Mouse (Mus musculus) macrophage (primary cell): Measurements from ENCODE around the gene Pth2. TPM values are rescaled to one million over a fixed set of nuclear protein-coding genes. Genes with fewer than 3 reads are reported as not detected.
"Not testable (repeated sequence)": the region's sequence is repeated elsewhere in the genome, so short reads cannot be mapped to it uniquely, and the experiment has no call there.

Experiments
- H3K27ac ChIP-seq: fragments of 350-480 bp; formaldehyde crosslinking; 2 replicates; pipeline ENCODE4 v1.9.0; 2021
- H3K36me3 ChIP-seq: fragments of 350-480 bp; formaldehyde crosslinking; 2 replicates; pipeline ENCODE4 v1.9.0; 2021; ENCODE audit errors: inconsistent target
- H3K4me3 ChIP-seq: fragments of 350-480 bp; formaldehyde crosslinking; 2 replicates; pipeline ENCODE4 v1.9.0; 2021; ENCODE audit errors: inconsistent target
- H3K79me2 ChIP-seq: fragments of 350-480 bp; formaldehyde crosslinking; 2 replicates; pipeline ENCODE4 v1.9.0; 2021; ENCODE audit errors: inconsistent target
- WGBS: methylation state at CpG from one replicate; pipeline ENCODE4 v1.1.7; 2026; ENCODE audit warnings: inconsistent platforms; ENCODE audit not compliant: missing documents; 5-methylcytosine and 5-hydroxymethylcytosine counted together
- polyA plus RNA-seq: library from polyadenylated mRNA; stranded (reverse); fragments of 250-400 nt; gene quantifications from 3 replicates; pipeline ENCODE4 v1.2.4, GENCODE M21; 2018; ENCODE audit warnings: inconsistent platforms

Gene Pth2
- polyA plus RNA-seq, 1 experiment from 2014 or later = not detected

- no peak overlapping the region for H3K4me3 ChIP-seq
- no peaks in the 10 kb centered on the region for H3K79me2 ChIP-seq
- 94% methylated on average over 5 of the region's 6 CpGs for WGBS
- H3K36me3 ChIP-seq = peaks cover 16% of the 10 kb centered on the region; the same call in 1 of the 2 replicates
- no peak overlapping the region for H3K27ac ChIP-seq
Observed at GRCm38 (mm10) chr7:45160316-45160800, 20.4 kb upstream of the Pth2 start.

- 80% methylated on average over 2 of the region's 3 CpGs for WGBS
- Histone ChIP-seq H3K79me2 (no peaks in the 10 kb centered on the region), H3K4me3 (no peak overlapping the region), H3K27ac (no peak overlapping the region), H3K36me3 (peaks cover 16% of the 10 kb centered on the region; the same call in 1 of the 2 replicates)
Observed at GRCm38 (mm10) chr7:45160866-45161265, 19.9 kb upstream of the Pth2 start.

- Histone ChIP-seq H3K4me3 (no peak overlapping the region), H3K79me2 (no peaks in the 10 kb centered on the region), H3K27ac (no peak overlapping the region), H3K36me3 (peaks cover 16% of the 10 kb centered on the region; the same call in 1 of the 2 replicates)
- 5% methylated on average over 35 of the region's 35 CpGs for WGBS
Observed at GRCm38 (mm10) chr7:45161612-45162473, 19.0 kb upstream of the Pth2 start.

- 30% methylated on average over 6 of the region's 6 CpGs for WGBS
- H3K36me3 ChIP-seq = peaks cover 16% of the 10 kb centered on the region; the same call in 1 of the 2 replicates
- H3K4me3 ChIP-seq = no peak overlapping the region
- H3K27ac ChIP-seq = no peak overlapping the region
- H3K79me2 ChIP-seq = no peaks in the 10 kb centered on the region
Observed at GRCm38 (mm10) chr7:45162551-45162950, 18.2 kb upstream of the Pth2 start.

GRCm38 (mm10) chr7:45162996-45163615, 17.7 kb upstream of the Pth2 start:
- Histone ChIP-seq H3K27ac (no peak overlapping the region), H3K36me3 (peaks cover 14% of the 10 kb centered on the region; the same call in 1 of the 2 replicates), H3K79me2 (no peaks in the 10 kb centered on the region), H3K4me3 (no peak overlapping the region)
- WGBS = 68% methylated on average over 9 of the region's 9 CpGs

- H3K4me3 ChIP-seq = no peak within 1 kb of the TSS
- 5% methylated on average over 38 of the region's 41 CpGs for WGBS
- H3K27ac ChIP-seq = no peak within 1 kb of the TSS
- no peaks in the 10 kb centered on the region for H3K79me2 ChIP-seq
- peaks cover 8% of the 10 kb centered on the region; the same call in 1 of the 2 replicates for H3K36me3 ChIP-seq
Observed at GRCm38 (mm10) chr7:45163735-45164490, 16.9 kb upstream of the Pth2 start, which contains the start of gene Slc17a7. Gene Slc17a7 (plus strand): TSS chr7:45163949.

GRCm38 (mm10) chr7:45164833-45165232, 16.0 kb upstream of the Pth2 start:
- H3K4me3 ChIP-seq = no peak overlapping the region
- H3K79me2 ChIP-seq = no peaks in the 10 kb centered on the region
- H3K27ac ChIP-seq = no peak overlapping the region
- H3K36me3 ChIP-seq = peaks cover 3% of the 10 kb centered on the region; the same call in 1 of the 2 replicates
- WGBS = 78% methylated on average over 5 of the region's 5 CpGs

- Histone ChIP-seq H3K79me2 (no peaks in the 10 kb centered on the region), H3K4me3 (no peak overlapping the region), H3K27ac (no peak overlapping the region), H3K36me3 (no peaks in the 10 kb centered on the region)
- 82% methylated on average over 11 of the region's 11 CpGs for WGBS
Observed at GRCm38 (mm10) chr7:45165701-45166100, 15.1 kb upstream of the Pth2 start.

GRCm38 (mm10) chr7:45166950-45167401, 13.8 kb upstream of the Pth2 start:
- Histone ChIP-seq H3K4me3 (no peak overlapping the region), H3K36me3 (no peaks in the 10 kb centered on the region), H3K79me2 (no peaks in the 10 kb centered on the region), H3K27ac (no peak overlapping the region)
- 41% methylated on average over 6 of the region's 10 CpGs for WGBS

- no peak overlapping the region for H3K4me3 ChIP-seq
- 13% methylated on average over 19 of the region's 19 CpGs for WGBS
- H3K36me3 ChIP-seq = no peaks in the 10 kb centered on the region
- H3K27ac ChIP-seq = no peak overlapping the region
- H3K79me2 ChIP-seq = no peaks in the 10 kb centered on the region
Observed at GRCm38 (mm10) chr7:45167761-45168445, 12.9 kb upstream of the Pth2 start.

- Histone ChIP-seq H3K4me3 (no peak overlapping the region), H3K36me3 (no peaks in the 10 kb centered on the region), H3K27ac (no peak overlapping the region), H3K79me2 (no peaks in the 10 kb centered on the region)
- WGBS = 15% methylated on average over 21 of the region's 24 CpGs
Observed at GRCm38 (mm10) chr7:45168656-45169055, 12.1 kb upstream of the Pth2 start.

- Histone ChIP-seq H3K27ac (no peak overlapping the region), H3K79me2 (no peaks in the 10 kb centered on the region), H3K4me3 (no peak overlapping the region), H3K36me3 (no peaks in the 10 kb centered on the region)
- WGBS = 87% methylated on average over 3 of the region's 3 CpGs
Observed at GRCm38 (mm10) chr7:45169495-45169894, 11.3 kb upstream of the Pth2 start.

- H3K79me2 ChIP-seq = no peaks in the 10 kb centered on the region
- H3K36me3 ChIP-seq = no peaks in the 10 kb centered on the region
- no peak overlapping the region for H3K27ac ChIP-seq
- no peak overlapping the region for H3K4me3 ChIP-seq
- 64% methylated on average over 7 of the region's 7 CpGs for WGBS
Observed at GRCm38 (mm10) chr7:45172974-45173373, 7.8 kb upstream of the Pth2 start.

GRCm38 (mm10) chr7:45173772-45174171, 7.0 kb upstream of the Pth2 start:
- 40% methylated on average over 1 of the region's 1 CpGs for WGBS
- H3K4me3 ChIP-seq, H3K27ac ChIP-seq, H3K36me3 ChIP-seq, H3K79me2 ChIP-seq: not testable (repeated sequence)
